Mouse (Mus musculus) testis, adult 2 months (tissue): Measurements from ENCODE around the gene Il1b.

Experiments used
- CTCF ChIP-seq: fragments of 200-500 bp; IDR thresholded peaks from 2 replicates; pipeline ENCODE4 v1.5.1; 2012; ENCODE audit warnings: low read depth, mild to moderate bottlenecking, inconsistent platforms, low read length, moderate library complexity; ENCODE audit not compliant: control insufficient read depth, insufficient read depth, insufficient replicate concordance
- POLR2A ChIP-seq: fragments of 200-500 bp; IDR thresholded peaks from 2 replicates; pipeline ENCODE4 v1.6.1; 2012; ENCODE audit warnings: low read depth, mild to moderate bottlenecking, inconsistent platforms, low read length, moderate library complexity; ENCODE audit not compliant: control insufficient read depth

DNA sequence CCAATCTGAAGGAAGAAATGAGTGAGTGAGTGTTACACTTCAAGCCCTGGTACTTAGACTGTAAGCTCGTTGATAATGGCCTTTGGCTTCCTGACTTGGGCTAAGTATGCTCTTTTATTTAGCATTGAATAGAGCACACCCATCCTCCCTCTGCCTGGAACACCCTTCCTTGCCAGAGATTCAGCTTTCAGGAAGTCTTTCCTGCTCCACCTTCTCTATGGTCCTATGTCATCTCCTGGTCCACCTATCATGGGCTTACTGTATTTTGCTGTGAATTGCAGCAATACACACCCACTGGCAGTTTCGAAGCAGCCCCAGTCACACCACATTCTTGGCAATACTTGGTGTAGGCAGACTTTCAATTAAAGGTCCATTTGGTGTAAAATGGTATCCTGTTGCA lies 18.4 kb upstream of the Il1b start:
- TF ChIP-seq POLR2A (no peak), CTCF (no peak)
